Mouse (Mus musculus) bone marrow, adult 2 months (tissue): ENCODE data around the gene Sh3bgrl3. TPM values are rescaled to one million over a fixed set of nuclear protein-coding genes. Genes with fewer than 3 reads are reported as not detected.
A peak's percentile ranks its signal among the peaks of the same experiment; 100 is the strongest.

Source experiments
- H3K27ac ChIP-seq: fragments of 200-500 bp; 2 replicates; pipeline ENCODE4 v1.5.1; 2012; ENCODE audit warnings: low read depth, mild to moderate bottlenecking, control low read depth, inconsistent platforms, low read length; ENCODE audit not compliant: control insufficient read depth, poor library complexity, insufficient read depth
- H3K4me1 ChIP-seq: fragments of 200-500 bp; 2 replicates; pipeline ENCODE4 v1.6.1; 2011; ENCODE audit warnings: low read length; ENCODE audit not compliant: control insufficient read depth, insufficient read depth
- H3K4me3 ChIP-seq: fragments of 200-500 bp; replicated peaks from 2 replicates; pipeline ENCODE3; 2011; ENCODE audit warnings: mild to moderate bottlenecking, low read depth, low read length, control low read depth; ENCODE audit not compliant: control insufficient read depth
- CTCF ChIP-seq: fragments of 200-500 bp; IDR thresholded peaks from 2 replicates; pipeline ENCODE4 v1.5.1; 2011; ENCODE audit warnings: low read length, control low read depth; ENCODE audit not compliant: control insufficient read depth, insufficient read depth
- POLR2A ChIP-seq: fragments of 200-500 bp; IDR thresholded peaks from 2 replicates; pipeline ENCODE4 v1.6.1; 2011; ENCODE audit warnings: low read depth, mild to moderate bottlenecking, control low read depth, low read length, borderline replicate concordance; ENCODE audit not compliant: control insufficient read depth
- WGBS: fragments of 180-500 bp; shearing (Covaris S2); methylation state at CpG from one replicate; pipeline ENCODE4 v1.1.7; 2018; 5-methylcytosine and 5-hydroxymethylcytosine counted together
- polyA plus RNA-seq: library from polyadenylated mRNA; stranded (reverse); fragments of >200 nt; gene quantifications from 2 replicates; pipeline ENCODE4 v1.2.4, GENCODE M21; 2011; ENCODE audit warnings: low replicate concordance; ENCODE audit not compliant: missing spikeins, insufficient read depth, insufficient read length

Sh3bgrl3 gene
- polyA plus RNA-seq, 1 experiment = 416 TPM

- WGBS = 89% methylated on average over 2 of the region's 2 CpGs
Observed at GRCm38 (mm10) chr4:134138857-134139256, 10.3 kb upstream of the Sh3bgrl3 start.

GRCm38 (mm10) chr4:134136280-134136926 lies 7.8 kb upstream of the Sh3bgrl3 start:
- 65% methylated on average over 3 of the region's 3 CpGs for WGBS

More at GRCm38 (mm10) chr4:134138857-134139256, 10.3 kb upstream of the Sh3bgrl3 start:
- Histone ChIP-seq H3K4me3 (no peak overlapping the region), H3K4me1 (no peaks in the 10 kb centered on the region), H3K27ac (no peak overlapping the region)
- TF ChIP-seq CTCF (peak; percentile 14; the same call in 1 of the 2 replicates), POLR2A (no peak)

GRCm38 (mm10) chr4:134132519-134133095 lies 4.0 kb upstream of the Sh3bgrl3 start:
- peaks cover 2% of the 10 kb centered on the region; the same call in 1 of the 2 replicates for H3K4me1 ChIP-seq
- 74% methylated on average over 8 of the region's 8 CpGs for WGBS

More at GRCm38 (mm10) chr4:134136280-134136926, 7.8 kb upstream of the Sh3bgrl3 start:
- no peak for TF ChIP-seq CTCF
- TF ChIP-seq POLR2A = no peak
- no peak overlapping the region for H3K27ac ChIP-seq
- no peaks in the 10 kb centered on the region for H3K4me1 ChIP-seq
- H3K4me3 ChIP-seq = no peak overlapping the region

GRCm38 (mm10) chr4:134132117-134132516 lies 3.5 kb upstream of the Sh3bgrl3 start:
- Histone ChIP-seq H3K27ac (no peak overlapping the region), H3K4me3 (no peak overlapping the region), H3K4me1 (peaks cover 3% of the 10 kb centered on the region)
- no peak for TF ChIP-seq POLR2A
- no peak for TF ChIP-seq CTCF
- 79% methylated on average over 3 of the region's 3 CpGs for WGBS

More at GRCm38 (mm10) chr4:134132519-134133095, 4.0 kb upstream of the Sh3bgrl3 start:
- TF ChIP-seq POLR2A = no peak
- Histone ChIP-seq H3K27ac (no peak overlapping the region), H3K4me3 (no peak overlapping the region)

- WGBS = 2% methylated on average over 6 of the region's 6 CpGs
- TF ChIP-seq POLR2A (0 out of 2 replicates have a peak, but pooled peaks have one; percentile 8), CTCF (no peak)
- H3K4me1 ChIP-seq = peaks cover 4% of the 10 kb centered on the region
- H3K27ac ChIP-seq = peak overlapping the region; percentile 93
- no peak overlapping the region for H3K4me3 ChIP-seq
Observed at GRCm38 (mm10) chr4:134129482-134129881, 893 bp upstream of the Sh3bgrl3 start.

GRCm38 (mm10) chr4:134128983-134129362 lies 384 bp upstream of the Sh3bgrl3 start:
- Histone ChIP-seq H3K4me1 (peaks cover 4% of the 10 kb centered on the region), H3K4me3 (peak overlapping the region; percentile 89), H3K27ac (peak overlapping the region; percentile 93)
- 1% methylated on average over 14 of the region's 14 CpGs for WGBS
- TF ChIP-seq CTCF = no peak
- no peak for TF ChIP-seq POLR2A

- TF ChIP-seq POLR2A = no peak
- TF ChIP-seq CTCF = no peak
- H3K27ac ChIP-seq = peak overlapping the region; percentile 93
Observed at GRCm38 (mm10) chr4:134127793-134128192, 796 bp downstream of the Sh3bgrl3 start.

GRCm38 (mm10) chr4:134127121-134127455 lies 1.5 kb downstream of the Sh3bgrl3 start:
- peaks cover 4% of the 10 kb centered on the region for H3K4me1 ChIP-seq
- 69% methylated on average over 7 of the region's 7 CpGs for WGBS
- H3K27ac ChIP-seq = no peak overlapping the region
- H3K4me3 ChIP-seq = peak overlapping the region; percentile 40
- no peak for TF ChIP-seq CTCF
- no peak for TF ChIP-seq POLR2A

More at GRCm38 (mm10) chr4:134127793-134128192, 796 bp downstream of the Sh3bgrl3 start:
- Histone ChIP-seq H3K4me1 (peaks cover 4% of the 10 kb centered on the region), H3K4me3 (peak overlapping the region; percentile 89)
- WGBS = 33% methylated on average over 8 of the region's 8 CpGs

GRCm38 (mm10) chr4:134126300-134127120 lies 2.1 kb downstream of the Sh3bgrl3 start:
- H3K4me1 ChIP-seq = peaks cover 5% of the 10 kb centered on the region

More at GRCm38 (mm10) chr4:134126300-134127120, 2.1 kb downstream of the Sh3bgrl3 start:
- Histone ChIP-seq H3K4me3 (no peak overlapping the region), H3K27ac (no peak overlapping the region)
- 89% methylated on average over 21 of the region's 21 CpGs for WGBS
- TF ChIP-seq CTCF (no peak), POLR2A (no peak)
